Mouse (Mus musculus) cerebellum, adult 2 months (tissue): ENCODE measurements around the gene Ubp1.

ENCODE experiments used
- CTCF ChIP-seq: fragments of 200-500 bp; IDR thresholded peaks from 2 replicates; pipeline ENCODE4 v1.5.1; 2011; ENCODE audit warnings: low read depth, mild to moderate bottlenecking, control low read depth, low read length, moderate library complexity, borderline replicate concordance; ENCODE audit not compliant: insufficient read depth
- POLR2A ChIP-seq: fragments of 200-500 bp; IDR thresholded peaks from 2 replicates; pipeline ENCODE4 v1.6.1; 2011; ENCODE audit warnings: low read length, control low read depth, borderline replicate concordance; ENCODE audit not compliant: insufficient read depth

DNA sequence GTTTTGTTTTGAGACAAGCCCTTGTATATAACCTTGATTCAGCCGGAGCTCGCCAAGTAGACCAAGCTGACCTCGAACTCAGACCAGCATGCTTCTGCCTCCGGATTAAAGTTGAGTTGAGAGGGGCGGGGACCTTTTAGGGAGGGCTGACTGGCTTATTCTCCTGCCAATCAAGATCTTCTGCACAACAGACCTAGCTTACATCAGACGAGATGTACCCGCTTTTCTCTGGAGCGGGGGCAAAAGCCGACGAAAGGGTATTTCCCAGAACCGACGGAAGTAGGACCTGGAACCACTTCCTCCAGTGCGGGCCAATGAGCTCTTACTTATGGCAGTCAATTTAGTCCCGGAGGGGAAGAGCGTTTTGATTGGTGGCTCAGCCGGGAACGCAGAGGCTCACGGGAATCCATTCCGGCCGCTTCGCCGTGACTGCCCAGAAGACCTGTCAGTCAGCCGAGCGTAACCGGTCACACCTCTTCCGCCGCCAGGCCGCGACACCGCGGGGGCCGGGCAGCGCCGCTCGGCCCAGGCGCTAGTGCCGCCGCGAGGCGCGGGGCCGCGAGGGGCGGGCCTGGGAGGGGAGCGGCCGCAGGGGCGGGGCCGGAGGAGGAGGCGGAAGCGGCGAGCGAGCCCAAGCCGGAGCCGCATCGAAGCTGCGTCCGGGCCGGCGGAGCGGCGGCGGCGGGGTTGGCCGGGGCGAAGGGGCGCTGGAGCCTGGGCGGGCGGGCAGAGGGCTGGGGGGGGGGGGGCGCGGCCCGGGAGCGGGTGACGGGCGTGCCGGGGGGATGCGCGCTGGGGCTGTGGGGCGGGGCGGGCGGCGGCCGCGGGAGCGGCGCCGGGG is at the start of gene Ubp1:
- no peak for TF ChIP-seq CTCF
- TF ChIP-seq POLR2A = no peak
